Mouse (Mus musculus): ENCODE measurements around the gene Heca. TPM values are rescaled to one million over a fixed set of nuclear protein-coding genes. Genes with fewer than 3 reads are reported as not detected.

The Heca gene
- 10 to 100 TPM; 80.5 to 94.0 TPM for polyA plus RNA-seq (2017; shearing (Covaris generic))

GRCm38 (mm10) chr10:17947960-17948730 lies at the start of gene Heca:
TSS of gene Heca (minus strand) at chr10:17948067.

Other genes starting within 250 kb of the Heca start
- gene Cited2, start 224.8 kb downstream of the Heca start, polyA plus RNA-seq (2017; shearing (Covaris generic)): 10 to 100 TPM; 70.9 to 89.7 TPM
- 1 to 10 TPM; 2.0 to 2.3 TPM for gene Txlnb, start 151.8 kb downstream of the Heca start, polyA plus RNA-seq (2017; shearing (Covaris generic))
- 100 to 1,000 TPM; 308 to 316 TPM for gene Abracl, start 75.2 kb upstream of the Heca start, polyA plus RNA-seq (2017; shearing (Covaris generic))
- gene Reps1, start 107.8 kb upstream of the Heca start, polyA plus RNA-seq (2017; shearing (Covaris generic)): 100 to 1,000 TPM; 104 to 172 TPM